Mouse (Mus musculus) thymus, postnatal 36 days (tissue): Measurements from ENCODE around the gene Gucd1.
A peak's percentile ranks its signal among the peaks of the same experiment; 100 is the strongest.
"Not testable (repeated sequence)": the region's sequence is repeated elsewhere in the genome, so short reads cannot be mapped to it uniquely, and the experiment has no call there.

Experiments used
- DNase-seq, 2 experiments: peaks; one replicate each; pipeline ENCODE4 v3.0.0; 2022; ENCODE audit warnings: mixed read lengths in 2 of 2

Gene Gucd1

DNA sequence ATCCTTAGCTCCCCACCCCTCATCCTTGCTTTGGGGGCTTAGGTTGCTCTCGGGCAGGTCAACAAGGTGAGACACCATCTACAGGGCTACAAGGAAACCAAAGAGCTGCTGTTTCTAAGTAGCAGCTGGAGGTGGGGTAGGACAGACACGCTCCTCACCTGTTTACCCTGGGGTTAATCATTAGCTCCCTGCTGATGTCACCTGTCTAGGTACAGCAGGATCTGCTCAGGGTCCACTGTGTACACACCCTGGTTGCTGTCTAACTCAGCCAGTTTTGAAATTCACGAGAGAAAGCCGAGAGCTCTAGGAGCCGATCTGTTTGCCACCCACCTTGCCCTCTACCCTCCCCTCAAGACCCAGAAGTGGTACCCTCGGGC, 88.8 kb downstream of the Gucd1 start:
- no peak for DNase-seq

DNA sequence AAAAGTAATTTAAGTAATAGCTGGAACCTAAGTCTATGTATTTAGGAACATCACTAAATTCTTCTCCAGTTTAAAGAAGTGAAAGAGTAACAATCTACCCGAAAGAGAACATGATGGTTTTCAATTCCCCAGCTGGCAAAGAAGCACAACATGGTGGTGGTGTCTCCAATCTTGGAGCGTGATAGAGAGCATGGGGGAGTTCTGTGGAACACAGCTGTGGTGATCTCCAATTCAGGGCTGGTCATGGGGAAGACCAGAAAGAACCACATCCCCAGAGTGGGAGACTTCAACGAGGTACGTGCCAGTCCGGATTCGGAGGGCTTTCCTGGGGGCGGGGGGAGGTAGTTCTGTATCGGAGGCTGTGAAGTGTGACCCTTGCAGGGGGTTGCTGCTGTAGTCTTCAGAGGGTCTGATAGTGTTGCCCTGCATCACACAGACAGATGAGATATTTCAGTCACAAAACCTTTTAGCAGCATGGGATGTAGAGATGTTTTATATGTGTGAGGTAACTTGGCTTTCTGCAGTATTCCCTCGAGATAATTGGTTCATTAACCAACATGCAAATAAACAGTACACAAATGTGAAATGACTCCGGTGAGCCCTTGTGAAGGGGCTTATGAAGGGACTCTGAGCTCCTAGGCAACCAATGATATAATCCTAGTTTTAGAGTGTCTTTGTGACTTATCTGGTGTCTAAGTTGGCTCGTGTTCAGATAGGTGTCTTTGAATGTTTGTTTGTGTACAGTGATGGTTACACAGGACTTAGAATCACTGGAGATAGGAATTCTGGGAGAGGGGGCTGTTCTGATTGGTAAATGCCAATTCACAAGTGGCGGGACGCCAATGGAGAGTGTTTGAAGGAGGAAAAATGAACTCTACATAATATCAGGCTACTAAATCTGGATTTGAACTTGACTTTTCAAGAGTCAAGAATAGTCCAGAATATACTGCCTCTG, 89.4 kb downstream of the Gucd1 start:
- DNase-seq = no peak

DNA sequence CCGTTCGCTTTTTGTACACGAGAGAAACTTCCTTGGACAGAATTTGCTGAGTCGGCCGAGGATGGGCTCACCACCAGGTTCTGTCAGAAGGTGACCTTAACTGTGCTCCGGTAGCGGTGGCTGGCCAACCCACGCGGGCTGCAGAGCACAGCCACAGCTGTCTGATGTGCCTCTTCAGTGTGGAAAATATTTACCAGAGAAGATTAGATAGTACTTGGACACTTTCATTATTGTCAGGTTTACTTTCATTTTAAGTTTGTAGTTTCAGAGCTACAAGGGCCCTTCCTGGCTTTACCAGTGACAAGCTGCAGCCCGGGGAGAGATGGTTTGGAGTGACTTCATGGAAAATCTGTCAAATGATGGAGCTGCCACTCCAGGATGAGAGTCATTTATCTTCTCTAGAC, 93.3 kb downstream of the Gucd1 start:
- no peak for DNase-seq

DNA sequence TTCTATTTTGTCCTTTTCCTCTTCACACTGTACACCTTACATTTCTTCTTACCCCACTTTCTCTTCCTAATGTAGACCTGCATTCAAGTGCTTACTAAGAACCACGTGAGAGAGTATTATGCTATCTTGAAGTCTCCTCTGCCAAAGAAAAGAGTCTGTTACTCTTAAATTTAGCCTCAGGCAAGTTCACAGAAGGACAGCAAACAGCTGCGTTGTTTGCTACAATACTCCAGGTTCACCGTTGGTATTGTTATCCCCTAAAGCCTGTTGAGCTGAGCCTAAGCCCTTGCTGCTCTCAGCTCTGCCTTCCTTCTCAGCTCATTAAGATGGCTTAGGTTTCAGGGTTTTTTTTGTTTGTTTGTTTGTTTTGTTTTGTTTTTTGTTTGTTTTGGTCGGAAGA, 99.0 kb downstream of the Gucd1 start:
- DNase-seq = no peak

DNA sequence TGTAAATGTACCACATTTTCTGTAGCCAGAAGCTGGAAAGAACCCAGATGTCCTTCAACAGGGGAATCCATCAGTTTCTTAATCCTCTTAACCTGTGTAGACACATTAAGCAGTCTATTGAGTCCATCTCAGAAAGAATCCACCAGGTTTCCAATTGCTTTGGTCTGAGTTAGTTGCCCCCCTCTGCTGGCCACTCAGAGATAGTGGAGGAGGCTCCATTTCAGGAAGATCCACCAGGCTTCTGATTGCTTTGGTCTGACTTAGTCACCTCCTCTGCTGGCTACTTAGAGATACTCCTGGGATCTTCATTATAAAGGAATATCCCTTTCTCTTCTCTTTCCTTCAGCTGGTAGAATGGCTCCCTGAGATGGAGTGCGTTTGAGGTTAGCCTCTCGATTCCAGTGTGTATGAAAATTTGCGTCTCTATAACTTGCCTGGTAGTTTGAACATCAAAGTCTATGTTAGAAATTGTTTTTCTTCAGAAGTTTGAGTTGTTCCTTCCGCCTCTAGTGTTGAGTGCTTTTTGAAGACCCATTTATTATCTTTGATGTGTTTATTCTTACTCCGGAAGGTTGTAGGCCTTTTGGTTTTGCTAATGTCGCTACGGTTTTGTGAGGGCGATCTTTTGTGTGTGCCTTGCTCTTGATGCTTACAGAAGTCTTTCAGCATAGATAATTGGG, 100.3 kb downstream of the Gucd1 start:
- DNase-seq = no peak

DNA sequence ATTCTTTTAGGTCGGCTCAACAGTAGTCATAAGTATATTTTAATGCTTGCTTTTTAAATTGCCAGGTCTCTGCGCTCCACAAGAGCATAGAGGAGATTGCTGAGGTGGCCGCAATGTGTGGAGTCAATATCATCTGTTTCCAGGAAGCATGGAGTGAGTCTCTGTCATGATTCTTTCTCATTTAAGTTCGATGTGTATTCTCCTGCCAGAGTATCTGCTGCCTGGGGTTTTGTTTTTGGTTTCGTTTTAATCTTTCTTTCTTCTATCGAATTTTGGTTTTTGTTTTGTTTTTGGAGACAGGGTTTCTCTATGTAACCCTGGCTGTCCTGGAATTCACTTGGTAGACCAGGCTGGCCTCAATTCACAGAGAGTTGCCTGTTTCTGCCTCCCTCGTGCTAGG, 102.8 kb downstream of the Gucd1 start:
- DNase-seq = no peak

DNA sequence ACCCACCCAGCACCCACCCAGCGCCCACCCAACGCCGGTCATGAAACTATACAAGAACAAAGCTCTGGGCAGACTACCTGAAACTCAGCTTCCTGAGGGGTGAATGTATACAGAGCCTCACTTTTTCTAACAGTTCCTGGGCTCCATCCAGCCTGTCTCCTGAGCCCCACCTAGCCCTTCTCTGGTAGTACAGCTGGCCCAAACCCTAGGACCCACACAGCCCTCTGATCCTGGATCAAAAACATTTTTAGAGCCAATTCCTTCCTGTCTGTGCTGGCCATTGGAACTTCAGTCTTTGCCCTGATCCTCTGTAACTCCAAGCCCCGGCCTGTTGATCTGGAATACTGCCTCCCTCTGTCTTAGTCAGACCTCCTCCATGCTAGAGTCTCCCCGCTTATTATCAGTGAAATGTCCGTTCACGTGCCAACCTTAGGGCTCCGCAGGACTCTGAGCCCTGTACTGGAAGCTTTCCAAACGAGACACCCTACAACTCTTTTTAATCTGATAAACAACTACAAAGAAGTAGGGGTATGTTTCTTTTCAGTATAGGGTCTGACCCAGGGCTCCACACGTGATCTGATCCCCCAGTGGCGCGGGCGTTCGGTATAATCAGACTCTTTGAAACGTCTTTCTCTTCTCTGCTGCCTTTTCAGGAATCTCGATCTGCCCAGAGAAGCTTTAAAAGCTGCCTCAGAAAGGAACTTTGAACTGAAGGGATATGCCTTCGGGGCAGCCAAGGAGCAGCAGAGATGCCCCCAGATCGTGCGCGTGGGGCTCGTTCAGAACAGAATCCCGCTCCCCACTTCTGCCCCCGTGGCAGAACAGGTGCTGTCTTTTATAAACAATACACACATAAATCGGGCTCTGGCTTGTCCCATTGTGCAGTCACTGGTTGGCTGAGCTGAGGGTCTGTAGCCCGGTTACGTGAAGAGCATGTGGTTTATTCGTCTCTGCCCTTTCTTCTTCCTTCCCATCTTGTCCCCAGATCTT, 105.4 kb downstream of the Gucd1 start:
- no peak for DNase-seq

DNA sequence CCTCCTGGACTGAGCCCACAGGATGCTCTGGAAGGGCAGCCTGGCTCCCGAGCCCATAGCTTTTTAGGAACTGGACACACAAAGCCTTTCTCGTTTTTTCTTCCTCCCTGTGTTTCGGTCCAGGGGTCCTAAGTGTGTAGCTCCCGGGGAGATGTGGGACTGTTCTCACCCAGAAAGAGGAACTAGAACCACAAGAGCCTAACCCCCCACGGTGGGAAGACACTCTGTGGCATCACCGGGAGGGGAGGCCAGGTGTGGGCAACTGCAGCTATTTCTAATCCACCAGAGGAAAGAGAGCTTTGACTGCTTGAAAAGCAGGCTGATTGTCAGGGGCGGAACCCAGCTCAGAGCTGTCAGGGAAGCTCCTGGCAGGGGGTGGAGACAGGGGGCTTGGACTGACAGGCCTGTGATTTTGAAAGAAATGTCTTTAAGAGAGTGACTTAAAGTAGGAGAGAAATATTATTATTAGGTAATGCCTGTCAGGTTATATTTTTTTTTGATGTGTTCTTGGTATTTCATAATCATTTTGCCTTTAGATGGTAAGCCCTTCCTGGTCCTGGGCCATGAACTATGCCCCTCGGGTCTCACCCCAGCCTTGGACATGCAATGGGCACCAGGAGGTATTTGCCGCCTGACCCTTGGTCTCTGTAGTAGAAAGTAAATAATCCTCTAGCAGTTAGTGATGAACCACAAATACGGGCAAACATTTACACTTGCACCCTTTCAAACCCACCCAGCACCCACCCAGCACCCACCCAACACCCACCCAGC, 106.2 kb downstream of the Gucd1 start:
- DNase-seq = not testable (repeated sequence)

DNA sequence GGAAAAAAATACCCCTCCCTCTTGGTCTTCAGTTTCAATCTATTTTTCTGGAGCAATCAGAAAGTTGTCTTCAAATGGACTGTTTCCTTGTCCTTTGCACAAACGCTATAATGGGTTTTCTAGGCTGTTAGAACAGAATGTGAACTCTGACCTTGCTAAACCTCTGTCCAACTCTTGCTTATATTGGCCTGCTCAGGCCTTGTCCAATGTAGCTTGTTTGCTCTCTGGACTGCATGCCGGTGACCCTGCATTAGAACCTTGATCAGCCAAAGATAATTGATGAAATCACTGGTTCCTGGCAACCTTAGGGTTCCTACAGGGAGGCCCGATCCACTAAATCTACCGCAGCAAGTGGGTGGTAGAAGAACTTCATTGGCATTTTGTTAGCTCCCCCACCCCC, 110.0 kb downstream of the Gucd1 start:
- DNase-seq = no peak

DNA sequence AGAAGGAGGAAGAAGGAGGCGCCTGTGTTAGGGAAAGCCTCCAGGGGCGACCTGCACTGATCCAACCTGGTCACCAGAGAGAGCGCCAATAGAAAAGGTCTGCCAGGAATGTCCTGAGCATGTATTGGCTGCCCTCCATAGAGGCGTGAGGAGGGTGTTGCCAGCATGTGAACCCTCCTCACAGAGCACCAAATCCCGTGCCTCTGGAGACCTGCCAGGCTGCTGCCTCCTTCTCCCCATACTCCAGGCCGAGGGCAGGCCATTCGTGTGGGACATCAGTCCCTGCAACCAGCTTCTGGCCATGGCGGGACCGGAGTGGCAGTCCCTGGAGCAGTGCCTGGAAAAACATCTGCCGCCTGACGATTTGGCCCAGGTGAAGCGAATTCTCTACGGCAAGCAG, 111.0 kb downstream of the Gucd1 start:
- DNase-seq = no peak

DNA sequence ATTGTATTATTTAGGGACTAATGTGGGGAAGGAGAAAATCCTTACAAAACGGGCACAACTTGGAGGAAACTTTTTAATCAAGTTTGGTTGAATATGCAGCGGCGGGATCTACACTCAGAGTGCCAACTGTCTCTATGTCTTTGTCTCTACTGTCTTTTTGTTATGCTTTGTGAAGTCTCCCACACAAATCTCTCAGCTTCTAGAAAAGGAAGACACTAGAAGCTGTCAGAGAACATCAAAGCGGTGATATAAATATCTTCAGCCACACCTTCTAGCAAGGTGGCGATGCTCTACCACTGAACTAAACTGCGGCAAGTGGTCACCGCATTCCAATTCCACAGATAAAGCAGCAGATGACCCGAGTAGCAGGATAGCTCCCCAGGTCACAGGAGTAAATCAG, 111.9 kb downstream of the Gucd1 start:
- DNase-seq = no peak

DNA sequence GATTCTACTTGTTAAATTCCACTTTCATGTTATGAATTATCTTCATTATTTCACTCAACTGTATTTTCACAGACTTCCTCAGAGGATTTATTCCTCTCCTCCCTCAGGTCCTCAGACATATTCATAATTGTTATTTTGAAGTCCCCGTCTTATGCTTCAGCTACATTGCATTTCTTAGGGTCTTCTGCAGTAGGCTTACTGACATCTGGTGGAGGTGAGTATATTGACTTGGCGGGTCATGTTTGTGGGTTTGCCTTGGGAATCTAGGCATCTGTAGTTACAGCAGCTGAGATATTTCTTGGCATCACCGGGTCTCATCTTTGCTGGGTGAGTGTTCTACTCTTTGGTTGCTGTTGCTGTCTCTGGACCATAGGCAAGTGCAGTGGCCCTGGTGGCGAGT, 116.8 kb downstream of the Gucd1 start, which contains the start of gene Upb1:
Gene Upb1, plus strand, starts transcription at position 158 of the 400 bp plus-strand sequence.
- DNase-seq = no peak

DNA sequence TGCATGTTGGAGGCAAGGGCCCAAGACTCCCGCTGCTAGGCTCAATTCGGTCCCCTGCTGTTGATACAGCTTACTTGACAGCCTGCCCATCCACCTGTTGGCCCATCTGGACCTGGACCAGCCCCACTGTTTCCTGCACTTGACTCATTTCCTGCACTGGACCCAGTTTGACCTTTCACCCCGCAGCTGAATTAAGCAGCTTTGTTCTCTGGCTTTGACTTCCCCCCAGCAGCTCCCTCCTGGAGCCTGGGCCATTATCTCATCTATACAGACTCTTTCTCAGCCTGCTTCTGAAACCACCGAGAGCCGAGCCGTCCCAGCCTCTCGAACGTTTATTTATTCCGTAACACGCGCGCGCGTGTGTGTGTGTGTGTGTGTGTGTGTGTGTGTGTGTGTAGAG, 120.8 kb downstream of the Gucd1 start:
- no peak for DNase-seq

DNA sequence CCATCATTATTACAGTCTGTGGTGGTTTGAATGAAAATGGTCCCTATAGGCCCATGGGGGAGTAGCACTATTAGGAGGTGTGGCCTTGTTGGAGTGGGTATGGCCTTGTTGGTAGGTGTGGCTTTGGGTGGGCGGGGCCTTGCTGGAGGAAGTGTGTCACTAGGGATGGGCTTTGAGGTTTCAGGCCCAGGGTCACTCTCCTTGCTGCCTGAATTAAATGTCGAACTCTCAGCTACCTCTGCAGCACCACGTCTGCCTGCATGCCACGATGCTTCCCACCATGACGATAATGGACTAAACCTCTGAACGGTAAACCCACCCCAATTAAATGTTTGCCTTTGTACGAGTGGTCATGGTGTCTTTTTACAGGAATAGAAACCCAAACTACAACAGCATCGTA, 123.0 kb downstream of the Gucd1 start:
- DNase-seq = no peak

DNA sequence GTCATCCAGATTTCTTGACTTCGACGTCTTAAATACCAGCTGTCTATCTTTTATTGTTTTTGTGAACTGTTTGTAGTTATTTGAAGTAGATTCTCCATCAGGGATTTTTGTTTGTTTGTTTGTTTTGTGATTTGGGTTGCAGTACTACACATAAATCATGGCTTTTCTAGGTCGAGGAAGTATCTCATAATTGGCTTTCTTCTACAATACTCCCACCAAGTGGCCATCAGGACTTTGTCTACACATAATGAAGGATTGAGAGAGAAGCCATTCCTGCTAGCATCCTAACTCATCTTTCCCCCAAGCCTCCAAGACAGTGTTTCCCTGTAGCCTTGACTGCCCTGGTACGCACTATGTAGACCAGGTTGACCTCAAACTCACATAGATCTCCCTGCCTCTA, 126.9 kb downstream of the Gucd1 start:
- DNase-seq = no peak

DNA sequence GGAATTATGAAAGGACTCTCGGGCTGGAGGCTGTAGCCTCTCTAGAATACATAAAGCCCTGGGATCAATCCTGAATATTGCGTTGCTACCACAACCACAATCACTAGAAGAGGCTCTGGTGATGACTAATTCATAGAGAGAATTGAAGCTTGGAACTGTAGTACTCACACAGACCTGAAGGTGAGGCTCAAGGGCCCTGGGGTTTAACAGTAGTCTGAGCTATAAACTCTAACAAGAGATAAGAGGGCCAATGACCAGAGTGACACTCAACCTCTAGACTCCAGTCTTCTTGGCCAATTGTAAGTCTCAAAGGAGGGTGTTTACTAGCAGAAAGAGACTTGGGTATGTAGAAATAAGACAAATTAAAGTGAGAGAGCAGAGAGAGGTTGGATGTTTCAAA, 127.6 kb downstream of the Gucd1 start:
- no peak for DNase-seq

DNA sequence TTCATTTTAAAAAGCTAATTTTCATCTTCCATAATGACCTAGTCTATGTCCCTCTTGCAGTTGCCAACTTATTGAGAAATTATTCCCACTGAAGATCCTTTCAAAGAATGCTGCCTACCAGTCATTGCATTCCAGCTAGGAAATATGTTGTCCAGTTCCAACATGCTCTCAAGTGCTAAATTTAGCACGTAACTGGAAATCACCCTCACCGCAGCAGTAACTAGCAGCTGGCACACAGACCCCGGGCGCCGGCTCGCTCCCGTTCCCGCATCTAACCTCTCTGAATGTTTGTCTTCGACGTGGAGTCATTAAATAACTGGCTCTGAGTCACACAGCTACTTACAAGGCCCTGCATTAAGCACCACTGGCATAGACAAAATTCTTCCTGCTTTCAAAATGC, 139.1 kb downstream of the Gucd1 start:
- no peak for DNase-seq

DNA sequence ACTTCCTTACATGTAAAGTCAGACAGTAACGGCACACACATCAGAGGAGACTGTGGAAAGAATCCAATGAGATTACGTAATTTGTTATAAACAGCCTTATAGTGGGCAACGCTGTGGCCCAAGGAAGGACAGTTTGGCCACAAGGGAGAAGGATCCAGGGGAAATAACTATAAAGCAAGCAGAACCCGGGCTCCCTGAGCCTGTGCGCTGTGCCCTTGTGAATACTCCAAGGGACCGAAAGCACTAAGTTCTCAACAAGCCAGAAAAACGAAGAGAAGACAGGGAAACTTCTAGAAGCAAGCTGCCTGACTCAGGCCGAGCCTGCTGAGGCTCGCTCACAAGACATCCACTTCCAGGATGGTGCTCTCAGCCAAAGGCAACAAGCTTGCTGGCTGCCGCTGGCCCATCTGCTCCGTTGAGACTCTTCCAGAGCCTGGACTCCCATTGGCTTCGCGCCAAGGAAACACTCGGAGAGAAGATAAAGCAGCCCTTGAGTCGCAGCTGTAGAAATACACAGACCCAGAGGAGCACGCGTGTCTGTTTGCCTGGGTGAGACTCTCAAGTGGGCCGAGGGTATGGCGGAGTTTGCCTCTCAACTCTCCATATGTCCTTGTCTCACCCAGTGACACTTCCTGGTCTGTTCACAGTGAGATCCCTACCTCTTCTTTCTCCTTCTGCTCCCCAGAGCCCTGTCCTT, 144.0 kb downstream of the Gucd1 start:
- not testable (repeated sequence) for DNase-seq

DNA sequence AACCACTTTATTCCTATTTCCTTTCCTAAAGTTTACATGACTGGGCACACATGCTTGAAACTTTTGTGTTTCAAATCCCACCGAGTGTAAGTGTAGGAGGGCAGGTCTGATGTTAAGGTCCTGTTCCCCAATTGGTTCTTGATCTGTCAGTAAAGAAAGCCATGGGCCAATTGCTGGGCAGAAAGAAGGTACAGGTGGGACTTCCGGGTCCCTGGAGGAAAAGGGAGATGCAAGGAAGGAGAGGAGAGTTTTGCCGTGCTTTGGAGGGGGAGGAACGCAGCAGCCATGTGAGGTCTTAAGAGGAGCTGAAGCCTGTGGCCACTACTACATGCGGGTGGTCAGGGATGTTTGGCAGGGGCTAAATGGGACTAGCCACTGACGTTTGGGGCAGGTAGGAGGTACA, 152.5 kb downstream of the Gucd1 start:
- DNase-seq = peak; percentile 29 to 42

DNA sequence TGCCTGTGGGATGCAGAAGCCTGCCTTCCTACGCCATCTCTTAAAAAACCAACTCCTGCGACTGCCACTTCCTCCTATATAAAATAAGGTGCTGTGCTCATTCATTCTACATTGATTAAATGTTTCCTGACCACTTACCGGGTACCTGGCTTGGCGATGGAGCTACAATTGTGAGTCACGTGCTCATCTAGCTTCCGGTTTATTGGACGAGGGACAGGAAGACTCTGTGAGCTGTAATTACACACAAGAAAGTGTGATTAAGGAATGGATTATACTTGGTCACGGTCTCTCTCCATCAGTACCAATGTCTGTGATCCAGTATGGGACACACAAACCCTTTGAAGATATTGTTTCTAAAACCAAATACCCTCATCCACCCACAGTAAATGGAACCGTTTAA, 153.0 kb downstream of the Gucd1 start:
- DNase-seq = no peak

DNA sequence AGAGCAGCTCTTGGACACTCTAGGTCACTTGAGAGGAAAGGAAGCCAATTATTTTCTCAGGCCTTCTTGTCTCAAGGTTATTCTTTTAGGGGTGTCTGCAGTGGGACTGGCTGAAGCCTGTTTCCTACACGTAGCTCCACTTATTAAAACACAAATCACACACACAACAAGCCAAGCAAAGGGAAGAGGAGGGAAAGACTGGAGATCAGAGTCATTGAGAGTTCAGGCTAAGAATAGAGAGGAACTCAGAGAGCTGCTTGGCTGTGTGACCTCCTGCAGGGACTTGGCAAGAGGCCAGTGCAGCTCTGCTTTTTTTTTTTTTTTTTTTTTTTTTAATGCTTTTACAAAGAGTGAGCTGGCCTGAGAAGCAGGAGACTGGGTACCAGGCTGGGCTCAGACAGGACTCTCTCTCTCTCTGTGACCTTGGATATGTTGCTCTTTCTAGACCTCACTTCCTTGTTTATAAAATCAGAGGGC, 153.5 kb downstream of the Gucd1 start:
- DNase-seq = not testable (repeated sequence)
